Mouse (Mus musculus) megakaryocyte-erythroid progenitor cell, adult 5-6 weeks (primary cell): ENCODE data around the gene Hsd17b11. TPM values are rescaled to one million over a fixed set of nuclear protein-coding genes. Genes with fewer than 3 reads are reported as not detected.
A peak's percentile ranks its signal among the peaks of the same experiment; 100 is the strongest.
"Not testable (repeated sequence)": the region's sequence is repeated elsewhere in the genome, so short reads cannot be mapped to it uniquely, and the experiment has no call there.

ENCODE experiments used
- ATAC-seq: replicated peaks from 2 replicates; pipeline ENCODE4 v1.8.0; 2016; ENCODE audit warnings: mild to moderate bottlenecking, inconsistent platforms; ENCODE audit not compliant: severe bottlenecking, poor library complexity, low FRiP score, low TSS enrichment
- total RNA-seq, 2 experiments: library from RNA; stranded (forward) in 1 of 2; stranded (reverse) in 1 of 2; fragments of 200-1000, 215-1000 nt in 1 of 2; fragments of >200 nt in 1 of 2; fragmentation: Nextera tagmentation in 1 of 2; gene quantifications; 2 replicates each; pipeline ENCODE4 v1.2.3; 2014 to 2017

Hsd17b11 gene
- total RNA-seq, 2 experiments from 2014 or later, result 4.9 to 10.9 TPM

- ATAC-seq, result peak; percentile 72
These were observed 17.6 kb upstream of the Hsd17b11 start for GRCm38 (mm10) chr5:104039154-104039932.

- ATAC-seq, result no peak
These were observed 15.0 kb upstream of the Hsd17b11 start for GRCm38 (mm10) chr5:104036686-104037085.

GRCm38 (mm10) chr5:104035824-104036223, 14.1 kb upstream of the Hsd17b11 start:
- ATAC-seq, result no peak

GRCm38 (mm10) chr5:104035066-104035465, 13.3 kb upstream of the Hsd17b11 start:
- no peak for ATAC-seq

- no peak for ATAC-seq
These were observed 10.8 kb upstream of the Hsd17b11 start for GRCm38 (mm10) chr5:104032434-104033097.

- ATAC-seq, result no peak
These were observed 3.6 kb upstream of the Hsd17b11 start for GRCm38 (mm10) chr5:104025245-104025854.

GRCm38 (mm10) chr5:104024762-104025161, 3.0 kb upstream of the Hsd17b11 start:
- ATAC-seq, result no peak

- not testable (repeated sequence) for ATAC-seq
These were observed 2.5 kb upstream of the Hsd17b11 start for GRCm38 (mm10) chr5:104024193-104024592.

GRCm38 (mm10) chr5:104023289-104024020, 1.7 kb upstream of the Hsd17b11 start:
- ATAC-seq, result no peak

GRCm38 (mm10) chr5:104022558-104022957, 839 bp upstream of the Hsd17b11 start:
- no peak for ATAC-seq

GRCm38 (mm10) chr5:104011419-104011818, 10.3 kb downstream of the Hsd17b11 start:
- peak; percentile 43; the same call in 1 of the 2 replicates for ATAC-seq

- ATAC-seq, result no peak
These were observed 11.5 kb downstream of the Hsd17b11 start for GRCm38 (mm10) chr5:104010261-104010660.

- ATAC-seq, result no peak
These were observed 12.3 kb downstream of the Hsd17b11 start for GRCm38 (mm10) chr5:104009421-104009820.

GRCm38 (mm10) chr5:104007801-104008200, 13.9 kb downstream of the Hsd17b11 start:
- no peak for ATAC-seq

- peak; percentile 81 for ATAC-seq
These were observed 14.9 kb downstream of the Hsd17b11 start for GRCm38 (mm10) chr5:104006811-104007210.

GRCm38 (mm10) chr5:104003955-104004354, 17.8 kb downstream of the Hsd17b11 start:
- no peak for ATAC-seq

GRCm38 (mm10) chr5:104003256-104003931, 18.3 kb downstream of the Hsd17b11 start:
- no peak for ATAC-seq

- ATAC-seq, result no peak
These were observed 19.0 kb downstream of the Hsd17b11 start for GRCm38 (mm10) chr5:104002549-104003255.

- ATAC-seq, result peak; percentile 86
These were observed 22.0 kb downstream of the Hsd17b11 start for GRCm38 (mm10) chr5:103999738-104000137.
